Mouse (Mus musculus) kidney, embryonic 15.5 days (tissue): ENCODE data around the gene Fam214b. TPM values are rescaled to one million over a fixed set of nuclear protein-coding genes. Genes with fewer than 3 reads are reported as not detected.
A peak's percentile ranks its signal among the peaks of the same experiment; 100 is the strongest.

Source experiments
- ATAC-seq: fragments of 200-750 bp; cut with Nextera tagmentation; replicated peaks from 2 replicates; pipeline ENCODE4 v1.8.0; 2017; ENCODE audit warnings: moderate TSS enrichment; ENCODE audit not compliant: low FRiP score
- H3K27ac ChIP-seq: fragments of 300-500 bp; sonication (generic); 2 replicates; pipeline ENCODE4 v1.5.1; 2015; ENCODE audit warnings: mild to moderate bottlenecking, inconsistent platforms
- H3K27me3 ChIP-seq: fragments of 300-500 bp; sonication (generic); 2 replicates; pipeline ENCODE4 v1.6.1; 2015; ENCODE audit warnings: inconsistent platforms
- H3K36me3 ChIP-seq: fragments of 300-500 bp; sonication (generic); 2 replicates; pipeline ENCODE4 v1.6.1; 2015; ENCODE audit warnings: inconsistent platforms
- H3K4me1 ChIP-seq: fragments of 300-500 bp; sonication (generic); 2 replicates; pipeline ENCODE4 v1.6.1; 2015; ENCODE audit warnings: inconsistent platforms
- H3K4me2 ChIP-seq: fragments of 300-500 bp; sonication (generic); 2 replicates; pipeline ENCODE4 v1.6.1; 2015; ENCODE audit warnings: moderate library complexity, mild to moderate bottlenecking, inconsistent platforms
- H3K4me3 ChIP-seq: fragments of 300-500 bp; sonication (generic); replicated peaks from 2 replicates; pipeline ENCODE4 v1.5.1; 2015; ENCODE audit warnings: mild to moderate bottlenecking, inconsistent platforms
- H3K9ac ChIP-seq: fragments of 300-500 bp; sonication (generic); 2 replicates; pipeline ENCODE4 v1.6.1; 2015; ENCODE audit warnings: mild to moderate bottlenecking, inconsistent platforms
- H3K9me3 ChIP-seq: fragments of 300-500 bp; sonication (generic); replicated peaks from 2 replicates; pipeline ENCODE4 v1.6.1; 2016; ENCODE audit warnings: inconsistent platforms
- WGBS: fragments of 180-500 bp; shearing (Covaris S2); methylation state at CpG from one replicate; pipeline ENCODE4 v1.1.7; 2015; ENCODE audit warnings: mixed read lengths; 5-methylcytosine and 5-hydroxymethylcytosine counted together
- polyA plus RNA-seq: library from polyadenylated mRNA; unstranded; fragments of >200 nt; fragmentation: Nextera tagmentation; extraction: Ambion mirVana; gene quantifications from 2 replicates; pipeline ENCODE4 v1.2.1, GENCODE M21; 2015

Gene Fam214b
- polyA plus RNA-seq = 10.8 and 11.8 TPM in 2 replicates

DNA sequence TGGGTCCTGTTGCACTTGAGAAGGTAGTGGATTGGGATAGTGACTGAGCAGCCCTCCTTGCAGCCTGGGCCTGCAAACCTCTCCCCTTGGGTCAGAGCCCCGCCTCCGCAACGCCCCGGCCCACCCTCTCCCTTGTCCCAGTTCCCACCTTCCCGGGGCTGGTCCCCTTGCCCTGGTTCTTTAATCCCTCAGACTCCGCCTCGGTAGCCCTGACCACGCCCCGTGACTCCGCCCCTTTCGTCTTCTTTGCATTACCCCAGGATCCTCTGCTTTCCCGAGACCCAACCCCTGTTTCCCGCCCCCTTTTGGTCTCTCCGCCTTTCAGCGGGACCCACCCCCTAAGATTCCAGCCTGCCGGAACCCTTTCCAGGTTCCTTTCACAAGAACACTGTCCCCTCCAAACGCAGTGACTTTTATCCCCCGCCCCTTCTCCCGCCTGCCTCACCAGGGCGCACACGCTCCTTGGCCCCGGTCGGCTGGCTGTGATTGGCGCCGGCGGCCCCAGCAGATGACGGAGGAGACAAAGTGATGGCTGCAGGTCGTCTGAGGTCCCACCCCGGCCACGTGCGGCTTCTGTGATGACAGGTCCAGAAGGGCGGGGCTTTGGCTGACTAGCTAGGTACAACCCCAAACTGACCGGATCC lies at the start of gene Fam214b:
Gene Fam214b (minus strand): TSS at position 562 of the 644 bp plus-strand sequence.
- no peaks in the 10 kb centered on the region for H3K9me3 ChIP-seq
- peak within 1 kb of the TSS; percentile 65 for H3K4me3 ChIP-seq
- no peaks in the 10 kb centered on the region for H3K36me3 ChIP-seq
- H3K4me1 ChIP-seq = peaks cover 29% of the 10 kb centered on the region
- under 1% methylated on average over 33 of the region's 33 CpGs for WGBS
- ATAC-seq = peak; percentile 95
- H3K27me3 ChIP-seq = no peaks in the 10 kb centered on the region
- peak within 1 kb of the TSS; percentile 81 for H3K27ac ChIP-seq
- peak within 1 kb of the TSS; percentile 52 for H3K9ac ChIP-seq
- peak within 1 kb of the TSS; percentile 85 for H3K4me2 ChIP-seq

DNA sequence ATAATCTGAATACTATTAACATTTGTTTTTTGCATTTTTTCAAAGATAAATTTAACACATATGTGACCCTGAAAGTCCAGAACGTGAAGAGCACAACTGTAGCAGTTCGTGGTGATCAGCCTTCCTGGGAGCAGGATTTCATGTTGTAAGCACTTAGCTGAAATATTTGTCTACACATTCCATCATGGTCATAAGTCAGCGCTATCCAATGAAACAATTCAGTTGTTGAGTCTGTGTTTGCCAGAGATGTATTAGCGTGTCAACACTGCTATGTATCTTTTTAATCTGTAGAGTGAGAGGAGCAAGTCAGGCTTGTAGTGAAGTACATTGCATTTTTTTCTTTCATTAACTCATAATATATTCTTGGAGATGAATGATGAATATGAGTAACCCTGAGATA lies 45.2 kb upstream of the Fam214b start:
- Histone ChIP-seq H3K27ac (no peak overlapping the region), H3K4me3 (no peak overlapping the region)
- 72% methylated on average over 4 of the region's 4 CpGs for WGBS

DNA sequence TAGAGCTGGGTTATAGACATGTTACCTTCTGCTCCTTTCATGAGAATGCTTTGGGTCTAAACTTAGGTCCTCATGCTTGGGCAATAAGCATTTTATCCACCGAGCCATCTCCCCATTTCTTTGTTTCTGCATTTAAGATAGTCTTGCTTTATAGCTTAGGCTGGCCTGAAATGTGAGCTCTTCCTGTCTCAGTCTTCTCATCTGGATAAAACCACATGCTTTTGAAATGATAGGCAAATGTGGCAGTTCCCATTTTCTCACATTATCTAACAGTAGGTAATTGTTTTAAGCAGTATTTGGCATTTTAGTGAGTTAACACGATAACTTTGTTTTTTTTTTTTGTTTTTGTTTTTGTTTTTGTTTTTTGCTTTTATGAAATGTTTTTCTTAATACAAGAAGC lies 43.9 kb upstream of the Fam214b start:
- ATAC-seq = no peak
- H3K4me2 ChIP-seq = no peak overlapping the region
- H3K9ac ChIP-seq = no peak overlapping the region
- H3K27me3 ChIP-seq = no peaks in the 10 kb centered on the region
- WGBS = 84% methylated on average over 2 of the region's 2 CpGs
- H3K4me3 ChIP-seq = no peak overlapping the region
- no peaks in the 10 kb centered on the region for H3K9me3 ChIP-seq
- no peak overlapping the region for H3K27ac ChIP-seq
- no peaks in the 10 kb centered on the region for H3K4me1 ChIP-seq
- no peaks in the 10 kb centered on the region for H3K36me3 ChIP-seq

More for the DNA sequence above, 45.2 kb upstream of the Fam214b start:
- H3K4me1 ChIP-seq = no peaks in the 10 kb centered on the region
- H3K4me2 ChIP-seq = no peak overlapping the region
- no peaks in the 10 kb centered on the region for H3K27me3 ChIP-seq
- ATAC-seq = no peak
- H3K9me3 ChIP-seq = no peaks in the 10 kb centered on the region
- no peak overlapping the region for H3K9ac ChIP-seq
- H3K36me3 ChIP-seq = no peaks in the 10 kb centered on the region

DNA sequence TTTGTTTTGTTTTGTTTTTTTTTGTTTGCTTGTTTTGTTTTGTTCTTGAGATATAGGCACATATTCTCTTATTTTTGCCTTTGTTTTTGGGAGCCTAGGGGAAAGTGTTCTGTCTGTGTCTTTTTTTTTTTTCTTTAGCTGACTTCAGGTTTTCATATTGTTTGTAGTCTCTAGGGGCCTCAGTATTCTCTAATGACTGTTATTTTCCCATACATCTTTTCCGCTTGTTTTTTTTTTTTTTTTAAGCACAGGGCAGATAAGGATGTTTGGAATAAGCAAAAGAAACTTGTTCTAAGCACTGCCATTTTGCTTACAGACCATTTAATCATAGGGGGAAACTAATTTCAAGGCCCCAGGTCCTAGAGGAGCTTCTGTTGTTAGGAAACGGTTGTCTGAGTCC lies 36.4 kb upstream of the Fam214b start:
- Histone ChIP-seq H3K27me3 (no peaks in the 10 kb centered on the region), H3K9me3 (no peaks in the 10 kb centered on the region), H3K27ac (no peak overlapping the region), H3K4me2 (no peak overlapping the region), H3K36me3 (no peaks in the 10 kb centered on the region), H3K4me1 (0 out of 2 replicates have a peak, but pooled peaks cover 6% of the 10 kb centered on the region), H3K4me3 (no peak overlapping the region), H3K9ac (no peak overlapping the region)
- ATAC-seq = no peak
- WGBS = 71% methylated on average over 2 of the region's 2 CpGs

DNA sequence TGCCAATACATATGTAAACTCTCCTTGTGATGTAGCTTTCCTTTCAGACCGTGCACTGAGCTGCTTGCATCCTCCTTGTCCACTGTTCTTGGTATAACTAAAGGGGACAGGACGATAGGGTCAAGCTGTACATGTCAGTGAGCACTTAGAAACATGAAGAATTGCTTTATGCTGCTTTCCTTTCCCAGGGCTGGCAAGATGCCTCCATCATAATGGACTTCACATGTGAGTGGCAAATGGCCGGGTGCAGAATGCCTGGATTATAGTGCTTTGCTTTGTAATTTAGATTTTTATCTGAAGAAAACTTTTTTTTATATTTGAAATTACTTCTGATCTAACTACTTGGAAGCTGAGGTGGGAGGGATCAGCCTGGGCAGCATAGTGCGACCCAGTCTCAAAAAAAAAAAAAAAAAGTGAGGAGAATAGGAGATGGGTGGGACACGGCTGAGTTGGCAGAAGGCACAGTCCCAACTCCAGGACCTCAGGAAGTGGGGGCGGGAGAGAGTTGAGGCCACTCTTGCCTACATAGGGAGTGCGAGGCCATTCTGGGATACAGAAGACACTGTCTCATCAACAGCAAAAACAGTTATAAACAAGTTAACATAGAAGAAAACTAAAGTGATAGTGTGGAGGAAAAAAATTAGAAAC lies 32.2 kb upstream of the Fam214b start:
- Histone ChIP-seq H3K27me3 (no peaks in the 10 kb centered on the region), H3K27ac (no peak overlapping the region), H3K9ac (no peak overlapping the region), H3K4me2 (no peak overlapping the region), H3K36me3 (no peaks in the 10 kb centered on the region), H3K9me3 (no peaks in the 10 kb centered on the region), H3K4me3 (no peak overlapping the region), H3K4me1 (0 out of 2 replicates have a peak, but pooled peaks cover 6% of the 10 kb centered on the region)
- ATAC-seq = no peak; the same call in 1 of the 2 replicates
- 32% methylated on average over 7 of the region's 7 CpGs for WGBS

DNA sequence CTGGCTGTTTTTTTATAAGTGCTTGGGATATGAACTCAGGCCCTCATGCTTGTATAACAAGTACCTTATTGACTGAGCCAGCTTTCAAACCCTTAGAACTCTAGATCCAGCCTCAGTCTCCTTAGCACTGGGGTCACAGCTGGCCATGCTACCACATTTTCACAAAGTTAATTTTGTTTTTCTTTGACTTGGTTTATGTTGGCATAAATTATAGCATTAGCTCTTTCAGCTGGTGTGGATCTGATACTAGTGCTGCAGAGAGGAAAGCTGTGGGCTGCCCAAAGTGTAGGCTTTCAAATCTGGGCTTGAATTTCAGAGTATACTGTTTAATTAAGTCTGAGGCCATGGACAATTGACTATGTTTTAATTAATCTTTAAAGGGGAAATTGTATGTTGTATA lies 28.9 kb upstream of the Fam214b start:
- H3K4me3 ChIP-seq = no peak overlapping the region
- H3K9me3 ChIP-seq = no peaks in the 10 kb centered on the region
- ATAC-seq = peak; percentile 74

DNA sequence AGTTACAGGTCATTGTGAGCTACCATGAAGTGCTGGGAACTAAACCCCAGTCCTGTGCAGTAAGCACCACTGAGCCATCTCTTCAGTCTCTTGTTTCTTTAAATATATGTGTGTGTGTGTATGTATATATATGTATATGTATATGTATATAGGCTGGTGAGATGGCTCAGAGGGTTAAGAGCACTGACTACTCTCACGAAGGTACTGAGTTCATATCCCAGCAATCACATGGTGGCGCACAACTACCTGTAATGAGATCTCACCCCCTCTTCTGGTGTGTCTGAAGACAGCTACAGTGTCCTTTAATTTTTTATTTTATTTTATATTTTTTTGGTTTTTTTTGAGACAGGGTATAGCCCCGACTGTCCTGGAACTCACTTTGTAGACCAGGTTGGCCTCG lies 19.5 kb upstream of the Fam214b start:
- no peak for ATAC-seq
- Histone ChIP-seq H3K4me2 (no peak overlapping the region), H3K4me1 (peaks cover 6% of the 10 kb centered on the region), H3K36me3 (no peaks in the 10 kb centered on the region), H3K9ac (no peak overlapping the region), H3K27ac (no peak overlapping the region), H3K27me3 (peaks cover 5% of the 10 kb centered on the region; the same call in 1 of the 2 replicates), H3K4me3 (no peak overlapping the region), H3K9me3 (no peaks in the 10 kb centered on the region)
- WGBS = 98% methylated on average over 4 of the region's 4 CpGs

More for the DNA sequence above, 28.9 kb upstream of the Fam214b start:
- Histone ChIP-seq H3K4me1 (0 out of 2 replicates have a peak, but pooled peaks cover 6% of the 10 kb centered on the region), H3K4me2 (no peak overlapping the region), H3K27ac (no peak overlapping the region), H3K9ac (no peak overlapping the region), H3K27me3 (no peaks in the 10 kb centered on the region), H3K36me3 (no peaks in the 10 kb centered on the region)

DNA sequence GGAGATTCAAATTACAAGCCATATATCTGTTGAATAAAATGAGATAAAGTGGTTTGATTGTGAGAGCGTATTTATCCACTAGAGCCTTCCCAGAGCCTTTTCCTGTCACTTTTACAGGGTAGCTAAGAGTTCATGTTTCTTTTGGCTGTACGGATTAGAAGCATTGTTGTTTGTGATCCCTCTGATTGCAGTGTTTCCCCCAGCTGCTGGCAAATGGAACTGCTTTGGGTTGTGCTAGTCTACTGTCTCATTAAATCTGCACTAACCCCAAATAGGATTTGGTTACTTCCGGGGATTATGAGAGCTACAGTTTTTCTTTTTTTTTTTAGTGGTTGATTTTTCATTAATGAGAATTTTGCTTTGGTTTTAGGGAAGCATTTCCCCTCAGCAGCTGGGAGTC lies 14.3 kb upstream of the Fam214b start:
- H3K4me2 ChIP-seq = 0 out of 2 replicates have a peak overlapping the region, but pooled peaks have one; percentile 92

DNA sequence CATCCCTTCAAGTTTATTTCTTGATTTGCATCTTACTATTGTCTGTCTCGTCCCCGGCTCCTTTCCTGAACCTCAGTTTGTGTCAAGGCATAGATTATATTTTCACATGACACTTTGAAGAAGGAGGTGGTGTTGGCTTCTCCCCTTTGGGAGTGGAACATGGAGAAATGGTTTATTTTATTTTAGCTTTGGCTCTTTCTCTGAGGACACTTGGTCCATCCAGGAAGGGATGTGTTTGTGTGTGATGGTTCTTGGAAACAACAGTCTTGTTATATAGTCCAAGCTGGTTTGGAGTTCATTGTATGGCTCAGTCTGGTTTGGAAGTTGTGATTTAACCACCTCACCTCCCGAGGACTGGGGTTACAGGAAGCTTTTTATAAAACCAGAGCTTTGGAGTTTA lies 13.7 kb upstream of the Fam214b start:
- ATAC-seq = no peak
- 29% methylated on average over 3 of the region's 3 CpGs for WGBS
- peak overlapping the region; percentile 61; the same call in 1 of the 2 replicates for H3K9ac ChIP-seq
- 0 out of 2 replicates have a peak overlapping the region, but pooled peaks have one; percentile 37 for H3K27ac ChIP-seq
- no peaks in the 10 kb centered on the region for H3K9me3 ChIP-seq
- H3K4me3 ChIP-seq = peak overlapping the region; percentile 70
- H3K4me2 ChIP-seq = peak overlapping the region; percentile 92
- peaks cover 6% of the 10 kb centered on the region; the same call in 1 of the 2 replicates for H3K27me3 ChIP-seq
- H3K4me1 ChIP-seq = peaks cover 21% of the 10 kb centered on the region
- H3K36me3 ChIP-seq = no peaks in the 10 kb centered on the region

More for the DNA sequence above, 14.3 kb upstream of the Fam214b start:
- Histone ChIP-seq H3K9me3 (no peaks in the 10 kb centered on the region), H3K27me3 (peaks cover 6% of the 10 kb centered on the region; the same call in 1 of the 2 replicates), H3K27ac (peak overlapping the region; percentile 45; the same call in 1 of the 2 replicates), H3K4me1 (peaks cover 21% of the 10 kb centered on the region), H3K9ac (no peak overlapping the region), H3K36me3 (no peaks in the 10 kb centered on the region), H3K4me3 (0 out of 2 replicates have a peak overlapping the region, but pooled peaks have one; percentile 70)
- WGBS = 28% methylated on average over 3 of the region's 3 CpGs
- no peak for ATAC-seq

DNA sequence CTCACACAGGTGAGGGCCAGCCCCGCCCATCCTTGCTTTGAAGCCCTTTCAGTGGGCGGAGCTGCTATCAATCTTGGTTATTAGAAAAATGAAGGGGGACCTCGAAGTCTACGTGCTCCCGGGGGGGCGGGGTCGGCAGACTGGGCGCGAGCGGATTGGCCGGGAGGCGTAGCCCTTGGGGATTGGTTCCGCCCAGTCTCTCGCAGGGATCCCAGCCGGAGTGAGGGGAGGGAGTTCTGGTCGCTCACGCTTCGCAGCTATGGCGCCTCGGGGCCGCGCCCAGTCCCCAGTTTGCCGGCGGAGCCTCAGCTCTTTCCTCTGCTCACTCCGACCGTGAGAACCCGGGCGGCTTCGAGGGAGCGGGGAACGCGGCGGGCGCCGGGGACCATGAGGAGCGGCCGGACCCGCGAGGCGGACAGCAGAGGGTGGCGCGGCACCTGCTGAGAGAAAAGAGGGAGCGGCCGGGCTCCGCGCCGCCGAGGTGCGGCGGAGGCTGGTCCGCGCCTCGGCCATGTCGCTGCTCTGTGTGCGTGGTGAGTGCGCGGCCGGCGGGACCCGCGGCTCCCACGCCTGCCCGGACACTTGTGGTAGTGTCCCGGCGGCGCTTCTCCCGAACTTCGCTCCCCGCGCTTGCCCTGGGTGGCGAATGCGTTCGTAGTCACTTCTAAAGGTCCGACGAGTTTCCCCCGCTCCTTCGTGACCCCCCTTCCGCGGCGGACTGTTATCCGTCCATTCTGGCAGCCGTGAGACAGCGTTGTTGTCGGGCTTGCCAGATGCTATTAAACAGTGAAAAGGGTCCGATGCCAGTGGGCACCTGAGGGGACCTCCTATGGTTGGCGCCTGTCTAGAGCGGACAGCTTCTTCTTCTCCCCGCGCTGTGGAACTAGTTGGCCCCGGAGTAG lies 13.0 kb upstream of the Fam214b start, which contains the start of gene Unc13b:
Gene Unc13b (plus strand): TSS at position 201 of the 902 bp plus-strand sequence.
- Histone ChIP-seq H3K36me3 (no peaks in the 10 kb centered on the region), H3K4me2 (peak within 1 kb of the TSS; percentile 92), H3K4me1 (peaks cover 21% of the 10 kb centered on the region), H3K27ac (peak within 1 kb of the TSS; percentile 79), H3K9ac (peak within 1 kb of the TSS; percentile 61), H3K4me3 (peak within 1 kb of the TSS; percentile 70), H3K9me3 (no peaks in the 10 kb centered on the region), H3K27me3 (peaks cover 6% of the 10 kb centered on the region; the same call in 1 of the 2 replicates)
- ATAC-seq = peak; percentile 97
- under 1% methylated on average over 90 of the region's 90 CpGs for WGBS

DNA sequence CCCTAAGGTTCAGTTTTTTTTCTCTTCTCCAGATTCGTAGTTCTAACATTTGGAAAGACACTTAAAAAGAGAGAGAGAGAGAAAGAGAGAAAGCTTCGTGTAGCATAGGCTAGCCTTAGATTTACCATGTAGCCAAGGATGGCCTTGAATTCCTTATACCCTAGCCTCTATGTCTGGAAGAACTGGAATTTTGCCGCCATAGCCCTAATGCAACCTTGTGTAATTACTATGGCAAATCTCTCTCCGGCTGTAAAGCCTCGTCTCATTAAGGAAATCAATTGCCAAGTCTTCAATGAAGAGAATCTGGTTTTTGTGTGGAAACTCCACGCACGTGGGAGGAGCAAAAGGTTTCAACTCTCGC lies 12.4 kb upstream of the Fam214b start:
- no peak; the same call in 1 of the 2 replicates for ATAC-seq
- WGBS = 17% methylated on average over 8 of the region's 8 CpGs
- no peaks in the 10 kb centered on the region for H3K9me3 ChIP-seq

More for the DNA sequence above, 12.4 kb upstream of the Fam214b start:
- H3K4me2 ChIP-seq = peak overlapping the region; percentile 92
- H3K27ac ChIP-seq = no peak overlapping the region
- no peaks in the 10 kb centered on the region for H3K36me3 ChIP-seq
- no peak overlapping the region for H3K9ac ChIP-seq
- peaks cover 21% of the 10 kb centered on the region for H3K4me1 ChIP-seq
- peak overlapping the region; percentile 70 for H3K4me3 ChIP-seq
- peaks cover 6% of the 10 kb centered on the region; the same call in 1 of the 2 replicates for H3K27me3 ChIP-seq
